Mouse (Mus musculus) megakaryocyte, embryonic 14.5 days (primary cell): ENCODE data around the gene Olfr1053.
"Not testable (repeated sequence)": the region's sequence is repeated elsewhere in the genome, so short reads cannot be mapped to it uniquely, and the experiment has no call there.

ENCODE experiments used
- FLI1 ChIP-seq: IDR thresholded peaks from 2 replicates; pipeline ENCODE4 v1.6.1; 2012; ENCODE audit warnings: low read length, inconsistent platforms, mixed read lengths
- GATA1 ChIP-seq: IDR thresholded peaks from 3 replicates; pipeline ENCODE4 v1.6.1; 2012; ENCODE audit warnings: mixed read lengths, low read length, inconsistent platforms, borderline replicate concordance

DNA sequence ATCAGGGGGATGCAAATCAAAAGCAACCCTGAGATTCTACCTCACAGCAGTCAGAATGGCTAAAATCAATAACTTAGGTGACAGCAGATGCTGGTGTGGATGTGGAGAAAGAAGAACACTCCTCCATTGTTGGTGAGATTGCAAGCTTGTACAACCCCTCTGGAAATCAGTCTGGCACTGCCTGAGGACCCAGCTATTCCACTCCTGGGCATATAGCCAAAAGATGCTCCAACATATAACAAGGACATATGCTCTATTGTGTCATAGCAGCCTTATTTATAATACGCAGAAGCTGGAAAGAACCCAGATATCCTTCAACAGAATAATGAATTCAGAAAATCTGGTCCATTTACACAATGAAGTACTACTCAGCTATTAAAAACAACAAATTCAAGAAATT, 36.7 kb upstream of the Olfr1053 start:
- TF ChIP-seq GATA1, FLI1: not testable (repeated sequence)
